Mouse (Mus musculus): ENCODE data around the gene Slc25a15. TPM values are rescaled to one million over a fixed set of nuclear protein-coding genes. Genes with fewer than 3 reads are reported as not detected.

The Slc25a15 gene
- polyA plus RNA-seq (2016; fragmentation: Nextera tagmentation; extraction: Ambion mirVana) = 27.4 and 29.2 TPM in 2 replicates

- Histone ChIP-seq H3K4me3 (peak within 1 kb of the TSS; percentile 75), H3K27me3 (replicated peaks) (no peaks in the 10 kb centered on the region), H3K9me3 (replicated peaks) (no peaks in the 10 kb centered on the region), H3K4me2 (peak within 1 kb of the TSS; percentile 85), H3K4me1 (peaks cover 29% of the 10 kb centered on the region), H3K9ac (peak within 1 kb of the TSS; percentile 72), H3K27ac (peak within 1 kb of the TSS; percentile 59), H3K36me3 (peaks cover 11% of the 10 kb centered on the region)
- WGBS (ENCODE audit: insufficient replicate concordance) = under 1% methylated on average over 77 of the region's 77 CpGs
- ATAC-seq = peak; percentile 90
Measured at GRCm38 (mm10) chr8:22398142-22398951, at the start of gene Slc25a15. Gene Slc25a15, minus strand, starts transcription at chr8:22398597.

- peak overlapping the region; percentile 82 for H3K4me2 ChIP-seq
- peaks cover 28% of the 10 kb centered on the region for H3K4me1 ChIP-seq
- H3K27me3 ChIP-seq (replicated peaks) = no peaks in the 10 kb centered on the region
- peaks cover 19% of the 10 kb centered on the region for H3K36me3 ChIP-seq
- H3K9ac ChIP-seq = peak overlapping the region; percentile 89
- WGBS (ENCODE audit: insufficient replicate concordance) = 9% methylated on average over 8 of the region's 8 CpGs
- ATAC-seq = peak; percentile 56; the same call in 1 of the 2 replicates
- peak overlapping the region; percentile 93 for H3K4me3 ChIP-seq
- no peaks in the 10 kb centered on the region for H3K9me3 ChIP-seq (replicated peaks)
- peak overlapping the region; percentile 76 for H3K27ac ChIP-seq
Measured at GRCm38 (mm10) chr8:22411971-22412370, 13.6 kb upstream of the Slc25a15 start.

DNA sequence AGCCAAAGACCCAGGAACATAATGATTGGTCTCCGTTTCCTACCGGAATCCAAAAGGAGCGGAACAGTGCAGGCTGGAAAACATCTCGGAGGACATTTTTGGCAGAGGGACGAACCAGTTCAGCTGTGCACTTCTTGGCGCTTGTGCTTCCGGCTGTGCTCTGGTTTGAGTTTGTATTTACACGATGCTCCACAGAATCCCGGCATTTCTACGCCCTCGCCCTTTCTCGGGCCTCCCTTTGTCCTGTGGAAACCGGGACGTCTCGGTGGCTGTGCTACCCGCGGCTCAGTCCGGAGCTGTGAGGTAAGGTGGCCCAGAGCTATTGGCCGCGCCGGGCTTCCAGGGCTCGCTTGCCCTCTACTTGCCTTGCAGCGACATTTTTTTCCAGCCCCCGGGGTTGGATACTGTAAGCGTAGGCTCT, 12.9 kb upstream of the Slc25a15 start, which contains the start of gene Mrps31:
TSS of gene Mrps31 (plus strand) at position 80 of the 421 bp plus-strand sequence.
- peaks cover 28% of the 10 kb centered on the region for H3K4me1 ChIP-seq
- under 1% methylated on average over 25 of the region's 25 CpGs for WGBS (ENCODE audit: insufficient replicate concordance)
- H3K36me3 ChIP-seq = peaks cover 16% of the 10 kb centered on the region
- peak; percentile 88 for ATAC-seq
- H3K27ac ChIP-seq = peak within 1 kb of the TSS; percentile 76
- H3K27me3 ChIP-seq (replicated peaks) = no peaks in the 10 kb centered on the region
- H3K9ac ChIP-seq = peak within 1 kb of the TSS; percentile 89
- H3K4me3 ChIP-seq = peak within 1 kb of the TSS; percentile 93
- H3K4me2 ChIP-seq = peak within 1 kb of the TSS; percentile 82
- H3K9me3 ChIP-seq (replicated peaks) = no peaks in the 10 kb centered on the region

DNA sequence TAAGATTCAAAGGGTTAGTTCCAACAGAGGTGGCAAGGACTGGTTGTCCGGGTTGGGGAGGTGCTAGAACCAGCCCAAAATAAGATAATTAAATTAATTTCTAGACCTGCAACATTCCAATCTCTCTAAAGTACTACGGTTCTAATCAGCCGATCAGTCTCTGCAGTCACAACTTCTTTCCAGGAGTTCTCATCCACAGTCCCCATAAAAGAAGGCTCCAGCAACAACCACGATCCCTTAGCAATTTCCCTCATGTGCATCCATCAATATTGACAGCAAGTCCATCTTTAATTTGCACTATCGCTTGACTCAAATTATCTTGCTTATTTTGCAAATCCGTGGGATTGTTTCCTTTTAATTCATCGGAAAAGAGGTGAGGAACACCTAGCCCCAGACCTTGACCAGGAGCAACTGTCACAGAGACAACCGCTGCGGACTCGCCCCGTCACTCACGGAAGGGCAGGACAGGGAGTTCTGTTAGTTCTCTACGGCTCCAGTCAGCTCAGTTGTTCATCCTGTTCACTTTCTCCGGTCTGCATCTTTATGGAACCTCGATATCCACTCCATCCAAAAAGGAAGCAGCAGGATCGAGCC, 12.4 kb upstream of the Slc25a15 start:
- peak; percentile 70 for ATAC-seq
- peak overlapping the region; percentile 93 for H3K4me3 ChIP-seq
- peak overlapping the region; percentile 82 for H3K4me2 ChIP-seq
- WGBS (ENCODE audit: insufficient replicate concordance) = 14% methylated on average over 16 of the region's 16 CpGs
- H3K9me3 ChIP-seq (replicated peaks) = no peaks in the 10 kb centered on the region
- H3K36me3 ChIP-seq = peaks cover 10% of the 10 kb centered on the region
- peak overlapping the region; percentile 89 for H3K9ac ChIP-seq
- no peaks in the 10 kb centered on the region for H3K27me3 ChIP-seq (replicated peaks)
- peak overlapping the region; percentile 76; the same call in 1 of the 2 replicates for H3K27ac ChIP-seq
- peaks cover 28% of the 10 kb centered on the region for H3K4me1 ChIP-seq

- no peak for ATAC-seq
- no peak overlapping the region for H3K27ac ChIP-seq
- H3K36me3 ChIP-seq = no peaks in the 10 kb centered on the region
- H3K9me3 ChIP-seq (replicated peaks) = no peaks in the 10 kb centered on the region
- H3K4me1 ChIP-seq = peaks cover 5% of the 10 kb centered on the region
- no peak overlapping the region for H3K4me2 ChIP-seq
- no peaks in the 10 kb centered on the region; the same call in 1 of the 2 replicates for H3K27me3 ChIP-seq (replicated peaks)
- H3K4me3 ChIP-seq = no peak overlapping the region
- 26% methylated on average over 6 of the region's 6 CpGs for WGBS (ENCODE audit: insufficient replicate concordance)
- no peak overlapping the region for H3K9ac ChIP-seq
Measured at GRCm38 (mm10) chr8:22405733-22406132, 7.3 kb upstream of the Slc25a15 start.

DNA sequence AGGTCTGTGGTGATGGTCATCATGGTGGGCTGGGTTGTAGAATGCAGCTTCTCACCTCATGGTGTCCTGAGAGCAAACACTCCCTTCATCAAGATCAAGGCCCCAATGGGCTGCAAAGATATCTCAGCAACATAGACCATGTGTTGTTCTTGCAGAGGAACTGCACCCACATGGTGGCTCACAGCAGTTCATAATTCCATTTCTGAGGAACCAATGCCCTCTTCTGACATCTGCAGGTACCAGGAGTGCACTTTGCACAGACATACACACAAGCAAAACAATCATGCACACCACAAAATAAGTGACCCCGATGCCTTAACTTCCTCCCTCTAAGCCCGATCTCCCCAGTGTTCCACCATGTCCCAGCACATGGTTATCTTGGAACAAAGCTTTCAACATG, 4.8 kb upstream of the Slc25a15 start:
- 74% methylated on average over 2 of the region's 2 CpGs for WGBS (ENCODE audit: insufficient replicate concordance)
- no peaks in the 10 kb centered on the region for H3K36me3 ChIP-seq
- no peak for ATAC-seq

DNA sequence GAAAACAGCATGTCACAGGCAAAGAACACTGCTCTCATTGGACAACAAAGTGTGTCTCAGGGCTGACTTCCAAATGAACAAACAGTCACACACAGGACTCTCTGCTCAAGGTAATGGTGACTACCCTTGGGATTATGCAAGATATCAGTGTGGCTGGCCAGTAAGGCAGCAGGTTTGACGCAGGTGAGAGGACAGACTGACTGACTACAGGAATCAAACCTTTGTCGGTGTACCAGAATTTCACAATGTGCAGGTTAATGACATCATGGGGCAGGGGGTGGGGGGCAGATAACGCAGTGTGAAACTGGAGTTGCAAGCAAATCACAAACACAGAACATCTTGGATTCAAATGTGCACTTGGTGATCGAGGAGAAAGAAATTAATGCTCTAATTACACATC, 2.2 kb upstream of the Slc25a15 start:
- no peak for ATAC-seq
- no peaks in the 10 kb centered on the region for H3K9me3 ChIP-seq (replicated peaks)
- no peak overlapping the region for H3K9ac ChIP-seq
- no peak overlapping the region for H3K27ac ChIP-seq
- H3K4me1 ChIP-seq = peaks cover 19% of the 10 kb centered on the region
- no peak overlapping the region for H3K4me2 ChIP-seq
- H3K36me3 ChIP-seq = 0 out of 2 replicates have a peak, but pooled peaks cover under 1% of the 10 kb centered on the region
- no peak overlapping the region for H3K4me3 ChIP-seq
- H3K27me3 ChIP-seq (replicated peaks) = no peaks in the 10 kb centered on the region; the same call in 1 of the 2 replicates
- WGBS (ENCODE audit: insufficient replicate concordance) = 70% methylated on average over 4 of the region's 4 CpGs

More for the DNA sequence above, 4.8 kb upstream of the Slc25a15 start:
- no peaks in the 10 kb centered on the region for H3K9me3 ChIP-seq (replicated peaks)
- no peaks in the 10 kb centered on the region; the same call in 1 of the 2 replicates for H3K27me3 ChIP-seq (replicated peaks)
- H3K9ac ChIP-seq = no peak overlapping the region
- no peak overlapping the region for H3K27ac ChIP-seq
- H3K4me2 ChIP-seq = no peak overlapping the region
- no peak overlapping the region for H3K4me3 ChIP-seq
- peaks cover 9% of the 10 kb centered on the region; the same call in 1 of the 2 replicates for H3K4me1 ChIP-seq

DNA sequence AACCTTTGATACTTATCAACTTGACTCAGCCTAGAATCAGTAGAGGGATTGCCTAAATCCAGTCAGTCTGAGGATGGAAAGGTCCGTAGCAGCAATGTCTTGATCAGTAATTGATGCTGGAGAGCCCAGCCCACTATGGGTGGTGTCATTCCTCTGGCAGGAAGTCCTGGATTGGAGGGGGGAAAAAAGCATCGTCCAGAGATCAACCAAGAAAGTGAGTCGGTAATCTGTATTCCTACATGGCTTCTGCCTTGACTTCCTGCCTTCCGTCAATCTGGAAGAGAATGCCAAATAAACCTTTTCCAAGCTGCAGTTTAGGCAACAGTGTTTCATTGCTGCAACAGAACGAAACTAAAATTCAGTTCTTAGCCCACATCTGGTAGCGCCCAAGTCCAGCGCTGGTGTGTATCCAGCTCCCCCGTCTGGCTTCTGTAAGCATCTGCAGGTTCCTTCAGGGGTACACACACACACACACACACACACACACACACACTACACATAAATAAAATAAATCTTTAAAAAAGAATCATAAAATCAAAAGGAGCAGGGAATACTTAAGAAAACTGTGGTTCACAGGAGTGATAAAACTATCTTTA, 986 bp upstream of the Slc25a15 start:
- peak overlapping the region; percentile 85 for H3K4me2 ChIP-seq
- H3K9me3 ChIP-seq (replicated peaks) = no peaks in the 10 kb centered on the region
- peak overlapping the region; percentile 72; the same call in 1 of the 2 replicates for H3K9ac ChIP-seq
- peak overlapping the region; percentile 75 for H3K4me3 ChIP-seq
- H3K36me3 ChIP-seq = peaks cover 10% of the 10 kb centered on the region
- H3K4me1 ChIP-seq = peaks cover 26% of the 10 kb centered on the region
- WGBS (ENCODE audit: insufficient replicate concordance) = 72% methylated on average over 8 of the region's 8 CpGs
- no peaks in the 10 kb centered on the region; the same call in 1 of the 2 replicates for H3K27me3 ChIP-seq (replicated peaks)
- ATAC-seq = no peak
- no peak overlapping the region for H3K27ac ChIP-seq

DNA sequence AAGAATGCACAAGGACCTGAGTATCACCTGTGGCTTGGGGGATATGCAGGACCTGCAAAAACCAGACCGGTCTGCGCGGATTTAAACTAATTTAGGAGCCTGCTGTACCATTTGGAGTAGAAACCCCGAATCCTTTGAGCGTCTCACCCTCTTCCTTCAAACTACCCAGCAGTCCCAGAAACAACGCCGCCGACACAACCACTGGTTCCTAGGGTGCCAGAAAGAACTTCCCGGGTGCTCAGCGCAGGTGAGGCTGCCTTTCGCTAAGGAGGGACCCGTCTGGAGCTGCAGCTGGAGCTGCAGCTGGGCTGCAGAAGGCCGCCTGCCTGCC, 621 bp downstream of the Slc25a15 start:
- peaks cover 16% of the 10 kb centered on the region for H3K36me3 ChIP-seq
- H3K9ac ChIP-seq = peak overlapping the region; percentile 72
- WGBS (ENCODE audit: insufficient replicate concordance) = 1% methylated on average over 13 of the region's 13 CpGs
- no peaks in the 10 kb centered on the region for H3K9me3 ChIP-seq (replicated peaks)
- H3K4me3 ChIP-seq = peak overlapping the region; percentile 75
- peak overlapping the region; percentile 85 for H3K4me2 ChIP-seq
- peak overlapping the region; percentile 59 for H3K27ac ChIP-seq
- no peaks in the 10 kb centered on the region for H3K27me3 ChIP-seq (replicated peaks)
- ATAC-seq = no peak
- H3K4me1 ChIP-seq = peaks cover 34% of the 10 kb centered on the region

- WGBS (ENCODE audit: insufficient replicate concordance) = 86% methylated on average over 8 of the region's 8 CpGs
- ATAC-seq = no peak
- Histone ChIP-seq H3K4me1 (peaks cover 36% of the 10 kb centered on the region), H3K9ac (no peak overlapping the region), H3K27ac (peak overlapping the region; percentile 61; the same call in 1 of the 2 replicates), H3K9me3 (replicated peaks) (no peaks in the 10 kb centered on the region), H3K4me3 (no peak overlapping the region), H3K4me2 (no peak overlapping the region), H3K27me3 (replicated peaks) (no peaks in the 10 kb centered on the region), H3K36me3 (peaks cover 24% of the 10 kb centered on the region)
Measured at GRCm38 (mm10) chr8:22395256-22395655, 3.1 kb downstream of the Slc25a15 start.

DNA sequence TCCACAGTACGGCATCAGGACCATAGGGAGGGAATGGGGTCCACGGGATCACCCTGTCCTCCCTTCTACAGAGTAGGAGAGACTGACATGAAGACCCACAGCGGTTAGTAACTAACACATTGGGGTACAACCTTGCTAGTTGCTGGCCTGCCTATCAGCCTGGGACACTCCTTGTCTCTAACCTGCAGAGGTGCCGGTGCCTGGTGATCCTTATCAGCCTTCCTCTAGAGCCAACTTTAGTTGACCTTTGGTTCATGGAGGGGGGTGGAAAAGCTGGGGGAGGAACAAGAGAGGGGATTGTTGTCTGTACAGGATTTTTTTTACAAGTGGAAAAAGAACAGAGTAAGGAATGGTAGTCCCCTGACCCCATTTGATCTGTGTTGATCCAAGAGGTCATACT, 3.9 kb downstream of the Slc25a15 start:
- Histone ChIP-seq H3K27me3 (replicated peaks) (no peaks in the 10 kb centered on the region), H3K9ac (no peak overlapping the region), H3K27ac (no peak overlapping the region; the same call in 1 of the 2 replicates), H3K4me3 (no peak overlapping the region), H3K4me1 (peaks cover 36% of the 10 kb centered on the region), H3K36me3 (peaks cover 32% of the 10 kb centered on the region), H3K4me2 (no peak overlapping the region), H3K9me3 (replicated peaks) (no peaks in the 10 kb centered on the region)
- 50% methylated on average over 4 of the region's 4 CpGs for WGBS (ENCODE audit: insufficient replicate concordance)
- ATAC-seq = no peak
